Mouse (Mus musculus) brain, embryonic 14.5 days (tissue): Measurements from ENCODE around the gene G6pc3. TPM values are rescaled to one million over a fixed set of nuclear protein-coding genes. Genes with fewer than 3 reads are reported as not detected.

ENCODE experiments used
- DNase-seq: peaks from one replicate; pipeline ENCODE4 v3.0.0-alpha.2; 2011; ENCODE audit warnings: low read depth
- CTCF ChIP-seq: fragments of 200-500 bp; IDR thresholded peaks from 2 replicates; pipeline ENCODE4 v1.5.1; 2012; ENCODE audit warnings: inconsistent platforms, mild to moderate bottlenecking, moderate library complexity, borderline replicate concordance; ENCODE audit not compliant: insufficient read depth, insufficient read length; ENCODE audit errors: extremely low read depth
- POLR2A ChIP-seq: fragments of 200-500 bp; IDR thresholded peaks from 2 replicates; pipeline ENCODE4 v1.6.1; 2012; ENCODE audit warnings: mild to moderate bottlenecking, inconsistent platforms, borderline replicate concordance; ENCODE audit not compliant: poor library complexity, insufficient read depth, insufficient read length, severe bottlenecking; ENCODE audit errors: extremely low read depth
- polyA plus RNA-seq: library from polyadenylated mRNA; depleted of rRNA; stranded (reverse); fragments of >200 nt; gene quantifications from 2 replicates; pipeline ENCODE4 v1.2.3, GENCODE M21; 2012

G6pc3 gene
- polyA plus RNA-seq, 1 experiment, result 56.9 TPM

GRCm38 (mm10) chr11:102196018-102196797 is 6.8 kb downstream of the G6pc3 start:
- no peak for DNase-seq
- TF ChIP-seq POLR2A (no peak), CTCF (no peak)

DNA sequence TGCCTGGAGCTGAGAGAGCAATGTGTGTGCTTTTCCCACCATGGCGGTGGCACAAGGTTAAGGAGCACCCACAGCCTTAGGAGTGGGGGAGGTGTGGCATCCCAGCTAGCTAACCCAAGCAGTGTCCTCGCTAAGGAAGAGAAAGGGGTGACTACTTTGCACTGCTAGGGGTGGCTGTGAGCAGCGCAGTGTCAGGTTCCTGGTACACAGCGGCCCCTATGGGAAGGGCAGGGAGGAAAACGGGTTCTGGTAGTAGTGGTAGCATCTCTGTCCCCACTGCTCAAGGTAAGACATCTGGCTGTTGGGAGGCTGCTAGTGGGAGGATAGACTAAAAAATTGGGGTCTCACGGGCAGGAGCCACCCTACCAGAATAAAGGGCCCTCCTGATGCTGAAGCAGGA is 8.8 kb downstream of the G6pc3 start:
- DNase-seq, result no peak
- TF ChIP-seq POLR2A (no peak), CTCF (no peak)

GRCm38 (mm10) chr11:102199856-102200255 is 10.4 kb downstream of the G6pc3 start:
- TF ChIP-seq POLR2A (no peak), CTCF (no peak)
- no peak for DNase-seq

- TF ChIP-seq POLR2A (no peak), CTCF (no peak)
These were observed 12.0 kb downstream of the G6pc3 start for GRCm38 (mm10) chr11:102201408-102201821.

GRCm38 (mm10) chr11:102206481-102206880 is 17.1 kb downstream of the G6pc3 start:
- TF ChIP-seq POLR2A, result no peak
- no peak for TF ChIP-seq CTCF
- peak; percentile 40 for DNase-seq

More at GRCm38 (mm10) chr11:102201408-102201821, 12.0 kb downstream of the G6pc3 start:
- DNase-seq, result no peak

DNA sequence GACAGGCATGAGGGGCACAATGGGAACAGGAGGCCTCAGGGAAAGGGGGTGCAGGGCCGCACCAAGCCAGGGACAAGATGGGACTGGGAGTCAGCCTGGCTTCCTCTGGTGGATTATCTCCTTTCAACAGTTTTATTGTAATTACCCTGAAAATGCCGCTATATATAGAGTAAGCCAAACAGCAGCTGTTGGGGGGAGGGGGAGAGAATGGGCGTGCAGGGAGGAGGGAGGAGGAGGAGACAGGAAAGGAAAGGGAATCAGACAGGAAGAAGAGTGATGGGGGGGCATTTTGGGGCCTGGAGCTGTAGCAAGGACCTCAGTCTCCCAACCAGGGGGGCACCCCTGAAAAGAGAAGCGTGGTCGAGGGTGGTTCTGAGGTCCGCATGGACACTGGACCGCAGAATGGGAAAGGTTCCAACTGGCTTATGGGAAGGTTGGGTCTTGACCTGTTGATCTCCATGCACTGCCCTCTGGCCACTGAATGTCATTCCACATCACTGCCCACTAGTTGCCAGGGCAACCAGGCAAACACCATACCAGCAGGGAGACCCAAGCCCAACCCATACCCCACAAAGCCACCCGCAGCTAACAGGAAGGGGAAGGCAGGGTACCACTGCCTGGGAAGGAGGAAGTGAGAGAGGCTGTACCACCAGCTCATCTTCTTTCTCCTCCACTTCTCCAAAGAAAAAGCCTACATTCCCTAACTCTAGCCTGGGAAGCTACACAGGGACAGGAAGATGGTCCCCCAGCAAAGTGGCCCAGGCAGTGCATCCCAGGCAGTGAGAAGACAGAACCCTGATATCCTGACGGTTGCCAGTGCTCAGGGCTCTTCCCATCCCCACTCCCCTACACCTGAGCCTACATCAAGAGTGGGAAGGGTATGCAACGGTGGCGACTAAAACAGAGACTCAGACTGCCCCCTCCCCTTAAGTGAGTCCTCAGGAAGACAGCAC is 18.7 kb downstream of the G6pc3 start:
- peak; percentile 81 for DNase-seq
- TF ChIP-seq CTCF (no peak), POLR2A (no peak)

DNA sequence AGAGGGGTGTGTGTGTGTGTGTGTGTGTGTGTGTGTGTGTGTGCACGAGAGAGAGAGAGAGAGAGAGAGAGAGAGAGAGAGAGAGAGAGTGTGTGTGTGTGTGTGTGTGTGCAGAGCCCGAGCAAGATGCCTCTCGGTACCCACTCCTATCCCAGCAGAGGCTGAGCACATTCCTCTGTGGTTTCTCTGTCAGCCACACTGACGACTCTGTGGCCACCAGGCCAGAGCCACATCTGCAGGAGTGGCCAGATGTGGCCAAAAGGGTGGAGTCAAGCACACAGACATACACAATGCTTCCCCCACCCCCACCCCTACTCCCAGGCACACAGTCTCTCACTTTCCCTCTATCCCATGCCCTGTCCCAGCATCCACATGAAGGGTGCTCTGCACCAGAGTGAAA is 19.4 kb downstream of the G6pc3 start:
- no peak for TF ChIP-seq CTCF
- TF ChIP-seq POLR2A, result no peak
- no peak for DNase-seq

DNA sequence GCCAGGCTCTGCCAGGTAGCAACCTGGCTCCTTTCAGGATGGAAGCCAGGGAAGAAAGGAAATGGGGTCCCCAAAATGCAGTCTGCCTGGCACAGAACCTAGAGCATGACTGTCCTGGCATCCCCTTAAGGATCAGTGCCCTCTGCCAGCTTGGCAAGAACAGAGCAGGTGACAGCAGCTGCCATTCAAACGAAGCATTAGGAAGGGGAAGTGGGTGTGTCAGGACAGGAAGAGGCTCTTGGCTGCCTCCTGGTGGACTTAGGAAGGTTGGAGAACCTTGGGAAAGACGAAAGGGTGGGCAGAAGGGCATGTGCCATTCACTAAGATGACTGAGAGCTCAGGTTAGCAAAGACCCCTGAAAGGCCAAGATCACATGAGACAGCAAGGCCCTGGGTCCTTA is 20.3 kb downstream of the G6pc3 start:
- TF ChIP-seq CTCF, result peak; percentile 54
- TF ChIP-seq POLR2A, result no peak
- peak; percentile 46 for DNase-seq

- no peak for TF ChIP-seq CTCF
- no peak for TF ChIP-seq POLR2A
- no peak for DNase-seq
These were observed 20.8 kb downstream of the G6pc3 start for GRCm38 (mm10) chr11:102210185-102210584.

DNA sequence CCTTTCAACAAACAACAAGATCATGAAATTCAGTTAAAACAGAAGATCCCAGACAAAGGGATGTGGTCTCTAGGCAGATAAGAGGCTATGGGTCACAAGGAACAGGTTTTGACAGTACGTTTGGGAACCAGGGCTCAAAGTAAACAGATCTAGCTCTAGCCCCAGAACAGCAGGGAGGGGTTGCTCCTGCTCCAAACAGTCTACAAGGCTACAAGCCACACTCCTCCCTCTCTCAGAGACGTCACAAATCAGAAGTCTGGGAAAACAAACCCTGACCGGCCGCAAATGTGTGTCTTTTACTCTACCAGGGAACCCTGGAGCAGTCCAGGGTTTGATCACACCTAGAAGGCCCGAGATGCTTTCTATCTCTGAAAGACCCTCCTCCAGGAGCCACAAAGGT is 21.6 kb downstream of the G6pc3 start:
- no peak for TF ChIP-seq CTCF
- TF ChIP-seq POLR2A, result no peak
- no peak for DNase-seq

- DNase-seq, result peak; percentile 63
- TF ChIP-seq CTCF (no peak), POLR2A (no peak)
These were observed 22.5 kb downstream of the G6pc3 start for GRCm38 (mm10) chr11:102211936-102212341.

DNA sequence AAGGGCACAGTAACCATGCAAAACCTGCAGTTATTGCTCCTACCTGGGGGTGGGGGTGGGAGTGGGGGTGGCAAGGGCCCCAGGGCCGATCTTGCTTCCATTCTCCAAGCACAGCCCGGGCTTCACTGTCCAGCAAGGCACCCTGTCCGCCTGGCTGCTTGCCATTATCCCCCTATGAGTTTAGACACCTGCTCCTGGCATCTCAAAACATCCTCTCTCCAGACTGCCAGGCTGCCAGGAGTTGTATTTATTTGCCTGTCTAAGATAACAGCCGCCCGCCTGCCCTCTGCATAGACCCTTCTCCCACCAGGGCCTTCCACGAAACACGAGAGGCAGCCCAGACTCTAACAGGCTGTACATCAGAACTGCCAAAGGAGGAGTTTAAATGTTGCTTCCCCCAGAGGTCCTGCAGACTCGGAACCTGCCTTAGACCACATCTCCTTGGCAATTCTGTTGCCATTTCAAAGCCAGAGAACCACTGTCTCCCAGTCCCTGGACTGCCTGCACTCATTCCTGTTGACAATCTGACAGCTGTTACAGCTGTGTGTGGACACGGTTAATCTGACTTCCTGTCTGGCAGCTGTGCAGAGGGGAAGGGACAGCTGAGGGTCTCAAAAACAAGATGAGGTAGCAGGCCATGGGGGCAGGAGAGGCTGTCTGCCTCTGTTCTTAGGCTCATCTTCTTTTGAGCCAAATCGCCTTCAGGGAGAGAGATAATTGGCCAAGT is 25.2 kb downstream of the G6pc3 start:
- TF ChIP-seq POLR2A (no peak), CTCF (no peak)
- DNase-seq, result peak; percentile 30
